Mouse (Mus musculus) midbrain, embryonic 13.5 days (tissue): ENCODE data around the gene Ube4a. TPM values are rescaled to one million over a fixed set of nuclear protein-coding genes. Genes with fewer than 3 reads are reported as not detected.
A peak's percentile ranks its signal among the peaks of the same experiment; 100 is the strongest.

ENCODE experiments used
- ATAC-seq: fragments of 200-750 bp; cut with Nextera tagmentation; 2 replicates; pipeline ENCODE4 v1.8.0; 2017; ENCODE audit warnings: mild to moderate bottlenecking, moderate TSS enrichment, moderate library complexity
- H3K27ac ChIP-seq: fragments of 300-500 bp; sonication (generic); 2 replicates; pipeline ENCODE4 v1.5.1; 2015; ENCODE audit warnings: inconsistent platforms, mild to moderate bottlenecking, moderate library complexity
- H3K27me3 ChIP-seq: fragments of 300-500 bp; sonication (generic); 2 replicates; pipeline ENCODE4 v1.6.1; 2015; ENCODE audit warnings: mild to moderate bottlenecking, inconsistent platforms
- H3K36me3 ChIP-seq: fragments of 300-500 bp; sonication (generic); 2 replicates; pipeline ENCODE4 v1.6.1; 2015; ENCODE audit warnings: mild to moderate bottlenecking, inconsistent platforms
- H3K4me1 ChIP-seq: fragments of 300-500 bp; sonication (generic); replicated peaks from 2 replicates; pipeline ENCODE4 v1.6.1; 2015; ENCODE audit warnings: inconsistent platforms
- H3K4me2 ChIP-seq: fragments of 300-500 bp; sonication (generic); replicated peaks from 2 replicates; pipeline ENCODE4 v1.6.1; 2015; ENCODE audit warnings: moderate library complexity, mild to moderate bottlenecking, inconsistent platforms
- H3K4me3 ChIP-seq: fragments of 300-500 bp; sonication (generic); replicated peaks from 2 replicates; pipeline ENCODE4 v1.5.1; 2015; ENCODE audit warnings: mild to moderate bottlenecking, inconsistent platforms
- H3K9ac ChIP-seq: fragments of 300-500 bp; sonication (generic); replicated peaks from 2 replicates; pipeline ENCODE4 v1.6.1; 2015; ENCODE audit warnings: mild to moderate bottlenecking, inconsistent platforms
- H3K9me3 ChIP-seq: fragments of 300-500 bp; sonication (generic); 2 replicates; pipeline ENCODE4 v1.6.1; 2016; ENCODE audit warnings: mild to moderate bottlenecking, inconsistent platforms
- WGBS: fragments of 180-500 bp; shearing (Covaris S2); methylation state at CpG from one replicate; pipeline ENCODE4 v1.1.7; 2015; 5-methylcytosine and 5-hydroxymethylcytosine counted together
- polyA plus RNA-seq: library from polyadenylated mRNA; unstranded; fragments of >200 nt; fragmentation: Nextera tagmentation; extraction: Ambion mirVana; gene quantifications from 2 replicates; pipeline ENCODE4 v1.2.1, GENCODE M21; 2015

The Ube4a gene
- polyA plus RNA-seq, 1 experiment from 2014 or later: 36.9 TPM

DNA sequence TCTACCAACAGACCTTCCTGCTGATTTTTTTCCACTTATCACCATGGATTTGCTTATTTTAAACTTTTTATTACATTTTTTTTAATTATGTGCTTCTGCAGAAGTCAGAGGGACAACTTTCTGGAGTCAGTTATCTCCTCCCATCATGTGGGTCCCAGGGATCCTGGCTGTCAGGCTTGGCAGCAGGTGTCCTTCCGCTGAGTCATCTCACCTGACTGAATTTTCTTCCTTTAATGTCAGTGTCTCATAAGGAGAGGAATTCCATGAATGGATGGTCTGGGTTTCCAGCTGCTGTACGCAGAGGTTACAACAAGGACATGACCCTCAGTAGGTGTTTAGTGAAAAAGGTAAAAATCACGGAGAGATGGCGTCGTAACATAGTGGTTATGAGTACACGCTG lies 74.2 kb downstream of the Ube4a start:
- WGBS: 87% methylated on average over 6 of the region's 6 CpGs
- 0 out of 2 replicates have a peak, but pooled peaks cover 2% of the 10 kb centered on the region for H3K27me3 ChIP-seq

DNA sequence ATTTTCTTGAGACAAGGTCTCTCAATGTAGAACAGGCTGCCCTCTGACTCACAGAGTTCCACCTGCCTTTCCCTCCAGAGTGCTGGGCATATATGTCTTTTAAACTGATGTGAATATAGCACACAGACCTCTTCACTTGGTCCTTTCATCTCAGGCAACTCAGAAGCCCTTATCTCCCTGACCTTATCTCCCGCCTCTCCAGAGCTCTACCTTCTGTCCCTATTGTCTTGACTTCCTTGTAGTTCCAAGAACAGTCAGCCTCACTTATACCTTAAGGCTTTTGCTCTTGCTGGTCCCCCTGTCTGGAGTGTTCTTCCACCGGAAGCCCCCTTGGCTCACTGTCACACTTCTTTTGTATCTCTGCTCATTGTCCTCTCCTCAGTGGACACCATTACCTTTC lies 75.3 kb downstream of the Ube4a start:
- Histone ChIP-seq H3K9me3 (no peaks in the 10 kb centered on the region), H3K4me3 (no peak overlapping the region), H3K4me1 (no peaks in the 10 kb centered on the region), H3K27ac (no peak overlapping the region), H3K36me3 (no peaks in the 10 kb centered on the region), H3K4me2 (no peak overlapping the region), H3K9ac (no peak overlapping the region), H3K27me3 (0 out of 2 replicates have a peak, but pooled peaks cover 2% of the 10 kb centered on the region)
- no peak for ATAC-seq
- WGBS: 55% methylated on average over 2 of the region's 2 CpGs

More for the DNA sequence above, 74.2 kb downstream of the Ube4a start:
- no peak overlapping the region for H3K27ac ChIP-seq
- ATAC-seq: no peak
- no peak overlapping the region for H3K4me3 ChIP-seq
- H3K36me3 ChIP-seq: no peaks in the 10 kb centered on the region
- no peak overlapping the region for H3K9ac ChIP-seq
- no peak overlapping the region for H3K4me2 ChIP-seq
- no peaks in the 10 kb centered on the region for H3K9me3 ChIP-seq
- no peaks in the 10 kb centered on the region for H3K4me1 ChIP-seq

DNA sequence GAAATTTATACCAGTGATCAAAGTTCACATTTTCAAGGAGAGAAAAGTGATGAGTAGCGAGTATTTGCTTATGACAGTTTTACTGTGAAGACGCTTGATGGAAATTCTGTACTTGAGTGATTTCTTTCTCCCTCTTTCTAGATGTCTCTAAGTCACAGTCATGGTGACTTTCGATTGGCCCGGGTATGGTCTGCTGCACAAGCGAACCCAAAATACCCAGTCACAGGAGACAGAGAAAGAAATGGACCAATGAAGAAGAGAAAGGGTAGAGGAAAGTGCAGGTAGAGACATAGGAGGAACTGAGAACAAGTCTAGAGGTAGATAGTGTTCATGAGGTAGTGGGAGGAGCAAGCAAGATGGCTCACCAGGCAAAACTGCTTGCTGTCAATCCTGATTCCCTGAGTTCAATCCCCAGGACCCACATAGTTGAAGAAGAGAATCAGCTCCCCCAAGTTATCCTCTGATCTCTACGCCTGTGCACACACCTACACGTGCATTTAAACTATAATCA lies 77.2 kb downstream of the Ube4a start:
- no peak for ATAC-seq
- no peaks in the 10 kb centered on the region for H3K36me3 ChIP-seq
- no peak overlapping the region for H3K4me2 ChIP-seq
- H3K27me3 ChIP-seq: no peaks in the 10 kb centered on the region
- no peak overlapping the region for H3K9ac ChIP-seq
- no peak overlapping the region for H3K4me3 ChIP-seq
- H3K9me3 ChIP-seq: no peaks in the 10 kb centered on the region
- 84% methylated on average over 7 of the region's 7 CpGs for WGBS
- H3K27ac ChIP-seq: no peak overlapping the region
- peaks cover 3% of the 10 kb centered on the region; the same call in 1 of the 2 replicates for H3K4me1 ChIP-seq

DNA sequence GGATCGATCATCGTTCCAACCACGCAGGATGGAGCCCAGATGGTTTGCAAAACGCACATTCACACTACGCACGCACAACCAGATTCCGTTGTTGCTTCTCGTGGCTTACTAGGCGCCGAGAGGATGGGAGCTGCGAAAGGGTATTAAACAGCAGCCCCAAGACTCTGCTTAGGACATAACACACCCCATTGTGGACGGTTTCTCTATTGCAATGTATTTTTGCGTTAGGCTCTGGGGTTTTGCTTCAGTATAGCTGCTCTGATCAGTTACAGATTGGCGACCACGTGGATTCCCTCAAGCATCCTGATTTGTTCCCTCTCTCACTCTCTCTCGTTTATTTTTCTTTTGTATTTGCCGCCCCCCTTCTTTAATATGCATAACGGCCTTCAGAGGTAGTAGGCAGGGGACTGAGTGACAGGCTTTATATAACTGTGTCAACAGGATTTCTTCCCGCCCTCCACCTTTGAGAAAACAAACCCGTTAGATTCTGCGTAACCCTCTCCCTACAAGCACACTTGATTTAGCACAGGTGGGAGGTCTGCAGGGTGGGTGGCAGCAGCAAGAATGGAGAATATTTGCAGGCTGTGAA lies 82.3 kb downstream of the Ube4a start:
- no peaks in the 10 kb centered on the region for H3K36me3 ChIP-seq
- peak overlapping the region; percentile 98 for H3K4me3 ChIP-seq
- peak overlapping the region; percentile 91 for H3K4me2 ChIP-seq
- peak overlapping the region; percentile 100 for H3K27ac ChIP-seq
- peak; percentile 31 for ATAC-seq
- peaks cover 24% of the 10 kb centered on the region for H3K4me1 ChIP-seq
- no peaks in the 10 kb centered on the region for H3K9me3 ChIP-seq
- no peaks in the 10 kb centered on the region for H3K27me3 ChIP-seq
- peak overlapping the region; percentile 98 for H3K9ac ChIP-seq
- 0% methylated on average over 21 of the region's 21 CpGs for WGBS

DNA sequence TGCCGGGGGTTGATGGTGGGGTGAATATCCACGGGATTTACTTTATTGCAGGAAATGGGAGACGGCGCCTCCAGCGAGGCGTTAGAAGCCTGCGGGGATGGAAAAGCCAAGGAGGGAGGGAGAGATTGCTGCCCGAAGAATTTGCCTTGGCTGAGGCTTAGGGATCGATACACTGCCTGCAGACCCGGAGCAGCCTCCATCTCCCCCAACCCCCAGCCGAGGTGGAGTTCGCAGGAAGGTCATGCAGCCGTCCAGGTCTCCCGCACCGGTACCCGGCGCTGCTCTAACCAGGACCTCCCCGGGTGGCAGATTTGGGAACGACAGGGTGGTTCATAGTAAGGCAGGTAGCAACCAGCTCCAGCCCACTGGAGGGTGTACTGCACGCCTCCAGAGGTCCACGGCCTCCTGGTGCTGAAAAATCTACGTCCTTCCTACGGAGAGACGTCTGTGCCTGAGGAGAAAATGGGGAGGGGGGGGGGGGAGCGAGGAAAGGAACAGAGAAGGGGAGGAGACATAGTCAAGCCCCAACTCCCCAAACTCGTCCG lies 82.9 kb downstream of the Ube4a start:
- H3K4me2 ChIP-seq: peak overlapping the region; percentile 91
- WGBS: under 1% methylated on average over 26 of the region's 27 CpGs
- peak overlapping the region; percentile 98 for H3K9ac ChIP-seq
- H3K4me3 ChIP-seq: peak overlapping the region; percentile 98
- no peaks in the 10 kb centered on the region for H3K36me3 ChIP-seq
- H3K27ac ChIP-seq: peak overlapping the region; percentile 100
- H3K4me1 ChIP-seq: peaks cover 30% of the 10 kb centered on the region
- ATAC-seq: peak; percentile 72
- H3K9me3 ChIP-seq: no peaks in the 10 kb centered on the region
- no peaks in the 10 kb centered on the region for H3K27me3 ChIP-seq

DNA sequence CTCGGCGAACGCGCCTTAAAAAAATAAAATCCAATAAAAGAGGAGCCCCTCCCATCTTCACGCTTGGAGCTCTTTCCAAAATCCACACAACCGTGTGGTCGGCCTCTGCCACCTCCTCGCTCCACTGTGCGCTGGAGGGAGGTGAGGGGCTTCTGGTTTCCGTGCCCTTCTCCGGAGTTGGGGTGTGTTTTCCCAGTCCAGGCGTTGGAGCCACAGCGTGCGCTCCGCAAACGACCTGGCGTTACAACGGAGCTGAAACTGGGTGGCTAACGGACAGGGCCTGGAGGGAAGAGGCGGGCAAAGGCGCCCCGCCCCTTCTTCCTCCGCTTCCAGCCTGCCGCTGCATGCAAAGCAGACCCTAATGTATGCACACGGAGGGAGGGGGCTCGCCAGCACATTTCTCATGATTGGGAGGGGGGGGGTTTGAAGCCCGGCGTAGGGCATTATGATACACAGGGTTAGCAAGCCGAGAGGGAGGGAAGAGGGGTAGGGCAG lies 83.4 kb downstream of the Ube4a start:
- Histone ChIP-seq H3K36me3 (no peaks in the 10 kb centered on the region), H3K4me3 (peak overlapping the region; percentile 98), H3K4me2 (peak overlapping the region; percentile 91), H3K27me3 (no peaks in the 10 kb centered on the region), H3K9me3 (no peaks in the 10 kb centered on the region), H3K27ac (peak overlapping the region; percentile 100), H3K4me1 (peaks cover 35% of the 10 kb centered on the region), H3K9ac (peak overlapping the region; percentile 98)
- ATAC-seq: peak; percentile 80
- under 1% methylated on average over 29 of the region's 29 CpGs for WGBS

DNA sequence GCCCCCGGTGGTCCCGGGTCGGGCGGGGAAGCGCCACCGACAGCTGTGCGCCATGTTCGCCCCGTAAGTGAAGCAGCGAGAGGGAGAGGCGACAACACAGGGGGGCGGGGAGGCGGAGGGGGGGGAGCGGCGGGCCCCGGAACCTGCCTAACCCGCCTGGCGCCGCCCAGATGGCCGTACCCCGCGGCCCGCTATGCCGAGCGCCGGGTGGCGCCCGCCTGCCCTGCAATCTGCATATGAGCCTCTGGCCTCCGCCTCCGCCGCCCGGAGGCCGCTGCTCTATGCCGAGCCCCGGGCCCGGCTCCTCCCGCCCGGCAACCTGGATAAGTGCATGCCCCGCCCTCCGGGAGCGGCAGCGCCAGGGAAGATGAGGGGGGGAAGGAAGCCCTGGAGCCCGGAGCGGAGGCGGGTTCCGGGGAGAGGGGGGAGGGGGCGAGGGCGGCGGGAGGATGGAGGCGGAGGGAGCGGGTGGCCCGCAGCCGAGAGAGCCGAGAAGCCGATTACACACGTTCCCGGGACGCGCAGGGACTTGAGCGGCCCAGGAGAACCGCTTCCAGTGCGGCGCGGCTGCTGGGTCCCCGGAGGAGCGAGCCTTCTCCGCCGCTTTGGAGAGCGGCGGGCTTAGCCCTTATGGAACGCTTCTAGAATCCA lies 84.1 kb downstream of the Ube4a start, which contains the start of gene Kmt2a:
Gene Kmt2a (minus strand): TSS at position 76 of the 651 bp plus-strand sequence.
- peaks cover 41% of the 10 kb centered on the region for H3K4me1 ChIP-seq
- H3K27me3 ChIP-seq: no peaks in the 10 kb centered on the region
- peak within 1 kb of the TSS; percentile 100 for H3K27ac ChIP-seq
- WGBS: under 1% methylated on average over 47 of the region's 71 CpGs
- peak within 1 kb of the TSS; percentile 98 for H3K4me3 ChIP-seq
- H3K9me3 ChIP-seq: no peaks in the 10 kb centered on the region
- H3K9ac ChIP-seq: peak within 1 kb of the TSS; percentile 98
- H3K4me2 ChIP-seq: peak within 1 kb of the TSS; percentile 98
- H3K36me3 ChIP-seq: no peaks in the 10 kb centered on the region
- ATAC-seq: peak; percentile 71

DNA sequence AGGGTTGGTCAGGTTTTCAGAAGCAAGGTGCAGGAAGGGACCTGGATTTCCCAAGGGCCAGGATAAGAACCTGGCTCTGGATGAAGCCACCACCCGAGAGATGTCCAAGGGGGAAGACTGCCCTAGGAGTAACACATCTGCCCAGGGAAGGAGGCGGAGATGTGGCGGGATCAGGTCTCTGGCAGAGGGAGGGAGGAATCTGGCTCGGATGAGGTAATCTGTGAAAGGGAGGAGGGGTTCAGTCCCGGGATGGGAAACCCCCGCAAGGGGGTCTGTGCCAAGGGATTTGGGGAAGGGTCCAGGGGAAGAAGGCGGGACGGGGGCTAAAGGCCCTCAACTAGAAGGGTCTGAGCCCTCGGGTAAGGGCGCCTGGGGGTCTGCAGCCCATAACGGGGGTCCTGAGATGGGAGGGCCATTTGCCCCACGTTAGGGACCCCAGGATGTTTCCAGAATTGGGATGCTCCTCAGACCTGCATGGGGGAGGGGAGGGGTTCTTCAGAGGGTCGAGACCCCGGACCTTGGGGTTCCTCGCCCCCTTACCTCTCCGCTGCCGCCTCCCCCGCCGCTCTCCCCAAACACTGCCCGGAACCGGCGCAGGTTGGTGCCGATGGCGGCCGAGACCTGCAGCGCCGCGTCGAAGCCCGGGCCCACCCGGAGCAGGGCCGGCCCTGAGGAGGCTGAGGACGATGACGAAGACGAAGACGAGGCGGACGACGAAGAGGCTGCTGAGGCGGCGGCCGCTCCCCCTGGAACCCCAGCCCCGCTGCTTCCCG lies 84.9 kb downstream of the Ube4a start:
- Histone ChIP-seq H3K9me3 (no peaks in the 10 kb centered on the region), H3K4me1 (peaks cover 50% of the 10 kb centered on the region), H3K9ac (peak overlapping the region; percentile 98), H3K4me2 (peak overlapping the region; percentile 98), H3K27ac (peak overlapping the region; percentile 100), H3K4me3 (peak overlapping the region; percentile 98), H3K36me3 (no peaks in the 10 kb centered on the region), H3K27me3 (no peaks in the 10 kb centered on the region)
- WGBS: 0% methylated on average over 42 of the region's 44 CpGs
- peak; percentile 31 for ATAC-seq

DNA sequence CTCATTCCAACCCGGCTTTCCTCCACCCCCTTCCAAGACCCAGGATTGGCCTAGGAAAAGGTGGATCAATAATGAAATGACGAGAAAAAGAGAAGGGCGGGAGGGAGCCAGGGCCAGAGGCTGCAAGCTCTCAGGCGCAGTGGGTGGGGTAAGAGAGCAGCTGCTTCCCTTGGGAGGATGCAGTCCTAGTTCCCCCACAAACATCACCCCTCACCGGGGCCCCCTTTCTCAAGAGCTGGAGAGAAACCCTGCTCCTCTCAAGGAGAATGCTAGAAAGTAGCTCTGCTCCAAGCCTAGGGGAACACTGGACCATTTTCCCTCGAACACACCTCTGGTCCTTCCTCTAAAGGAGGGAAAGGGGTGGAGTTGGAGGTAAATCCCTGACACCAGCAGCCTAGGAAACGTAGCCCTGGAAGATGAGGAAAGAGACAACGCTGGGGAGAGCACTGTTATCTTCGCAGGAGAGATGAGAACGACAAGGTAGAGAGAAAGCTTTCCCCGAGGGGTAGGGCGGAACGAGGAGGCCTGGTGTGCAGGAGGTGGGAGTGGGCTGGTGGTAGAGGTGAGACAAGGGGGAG lies 85.6 kb downstream of the Ube4a start:
- 1% methylated on average over 13 of the region's 13 CpGs for WGBS

DNA sequence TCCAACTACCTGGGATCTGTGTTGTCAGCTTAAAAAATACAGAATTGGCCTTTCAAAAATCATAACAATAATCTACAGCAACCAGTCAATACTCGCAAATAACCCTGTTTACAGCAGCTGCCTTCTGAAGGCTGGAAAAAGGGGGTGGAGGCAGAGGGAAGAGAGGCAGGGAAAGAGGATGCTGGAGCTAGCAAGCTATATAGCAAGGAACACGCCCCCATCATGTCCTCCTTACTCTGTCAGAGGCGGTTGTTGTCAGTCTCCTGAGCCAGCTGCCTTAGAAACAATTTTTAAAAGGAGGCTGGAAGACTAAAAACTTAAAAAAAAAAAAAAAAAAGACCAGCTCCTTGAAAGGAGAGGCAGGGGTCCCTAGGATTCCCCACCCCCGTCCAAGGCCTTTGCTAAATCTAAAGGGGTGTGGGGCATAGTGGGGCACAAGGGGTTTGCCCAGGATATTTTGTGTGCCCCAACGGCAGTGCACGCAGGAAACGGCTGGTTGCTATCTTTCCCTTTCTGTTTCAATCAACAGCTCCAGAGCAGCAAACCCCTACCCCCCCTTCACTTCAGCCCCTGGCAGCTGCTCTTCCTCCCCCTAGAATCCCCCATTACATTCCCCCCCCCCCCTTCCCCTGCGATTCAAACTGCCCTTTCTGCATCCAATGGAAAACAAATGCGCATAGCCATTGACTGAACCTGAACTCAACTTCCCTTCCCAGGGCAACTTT lies 86.5 kb downstream of the Ube4a start:
- H3K27me3 ChIP-seq: no peaks in the 10 kb centered on the region
- no peaks in the 10 kb centered on the region for H3K9me3 ChIP-seq
- peak overlapping the region; percentile 100 for H3K27ac ChIP-seq
- H3K36me3 ChIP-seq: no peaks in the 10 kb centered on the region
- H3K4me2 ChIP-seq: peak overlapping the region; percentile 98
- peak overlapping the region; percentile 98 for H3K9ac ChIP-seq
- H3K4me1 ChIP-seq: peaks cover 63% of the 10 kb centered on the region
- WGBS: 19% methylated on average over 9 of the region's 9 CpGs
- H3K4me3 ChIP-seq: peak overlapping the region; percentile 98
- ATAC-seq: no peak

More for the DNA sequence above, 85.6 kb downstream of the Ube4a start:
- Histone ChIP-seq H3K4me2 (peak overlapping the region; percentile 98), H3K4me3 (peak overlapping the region; percentile 98), H3K36me3 (no peaks in the 10 kb centered on the region), H3K9ac (peak overlapping the region; percentile 98), H3K9me3 (no peaks in the 10 kb centered on the region), H3K27me3 (no peaks in the 10 kb centered on the region), H3K4me1 (peaks cover 56% of the 10 kb centered on the region), H3K27ac (peak overlapping the region; percentile 100)
- no peak for ATAC-seq

DNA sequence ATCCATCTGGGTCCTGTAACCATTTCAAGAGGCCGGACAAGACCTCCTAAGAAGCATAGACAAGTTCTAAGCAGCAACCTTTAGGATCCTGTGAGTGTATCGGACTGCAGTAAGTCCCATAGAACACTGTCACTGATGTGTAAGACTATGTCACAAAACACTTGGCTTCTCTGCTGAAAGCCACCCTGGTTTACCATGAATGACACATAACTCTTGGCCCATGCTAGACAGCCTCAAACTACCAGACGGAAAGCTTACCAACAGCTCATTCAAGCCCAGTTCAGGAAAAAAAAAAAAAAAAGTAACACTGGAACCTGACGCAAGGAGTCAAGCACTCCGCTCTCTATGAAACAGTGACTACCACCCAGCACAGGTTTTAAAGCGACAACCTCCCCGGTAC lies 87.7 kb downstream of the Ube4a start:
- WGBS: 88% methylated on average over 7 of the region's 7 CpGs
- Histone ChIP-seq H3K4me2 (peak overlapping the region; percentile 98), H3K9ac (0 out of 2 replicates have a peak overlapping the region, but pooled peaks have one; percentile 98), H3K4me3 (0 out of 2 replicates have a peak overlapping the region, but pooled peaks have one; percentile 98), H3K4me1 (peaks cover 72% of the 10 kb centered on the region), H3K27me3 (no peaks in the 10 kb centered on the region), H3K9me3 (no peaks in the 10 kb centered on the region), H3K36me3 (no peaks in the 10 kb centered on the region), H3K27ac (no peak overlapping the region)
- no peak for ATAC-seq
